Mouse (Mus musculus): ENCODE results near the gene Bpifc. TPM values are rescaled to one million over a fixed set of nuclear protein-coding genes. Genes with fewer than 3 reads are reported as not detected.

Bpifc gene
- polyA plus RNA-seq, 1 experiment: 0.23 TPM

GRCm38 (mm10) chr10:86021749-86022473, 10.2 kb upstream of the Bpifc start, which contains the start of gene Fbxo7:
TSS of gene Fbxo7 (plus strand) at chr10:86021972.
- peak within 1 kb of the TSS; percentile 94 for H3K27ac ChIP-seq (ENCODE audit: insufficient read depth, low read length)
- H3K4me1 ChIP-seq (ENCODE audit: control insufficient read depth, insufficient read depth, low read length): 0 out of 2 replicates have a peak, but pooled peaks cover 2% of the 10 kb centered on the region
- H3K4me3 ChIP-seq (ENCODE audit: insufficient read depth, low read length): peak within 1 kb of the TSS; percentile 88
- TF ChIP-seq POLR2A (IDR thresholded peaks at IDR 0.05; ENCODE audit: extremely low read depth, insufficient read depth, low read length) (peak; percentile 57; the same call in 1 of the 2 replicates), CTCF (IDR thresholded peaks at IDR 0.05; ENCODE audit: extremely low read depth, insufficient read depth, low read length) (peak; percentile 64)

GRCm38 (mm10) chr10:86021408-86021748, 9.7 kb upstream of the Bpifc start:
- TF ChIP-seq CTCF (IDR thresholded peaks at IDR 0.05; ENCODE audit: extremely low read depth, insufficient read depth, low read length) (no peak), POLR2A (IDR thresholded peaks at IDR 0.05; ENCODE audit: extremely low read depth, insufficient read depth, low read length) (no peak)
- H3K4me3 ChIP-seq (ENCODE audit: insufficient read depth, low read length): peak overlapping the region; percentile 88; the same call in 1 of the 2 replicates
- H3K4me1 ChIP-seq (ENCODE audit: control insufficient read depth, insufficient read depth, low read length): 0 out of 2 replicates have a peak, but pooled peaks cover 2% of the 10 kb centered on the region
- H3K27ac ChIP-seq (ENCODE audit: insufficient read depth, low read length): no peak overlapping the region

DNA sequence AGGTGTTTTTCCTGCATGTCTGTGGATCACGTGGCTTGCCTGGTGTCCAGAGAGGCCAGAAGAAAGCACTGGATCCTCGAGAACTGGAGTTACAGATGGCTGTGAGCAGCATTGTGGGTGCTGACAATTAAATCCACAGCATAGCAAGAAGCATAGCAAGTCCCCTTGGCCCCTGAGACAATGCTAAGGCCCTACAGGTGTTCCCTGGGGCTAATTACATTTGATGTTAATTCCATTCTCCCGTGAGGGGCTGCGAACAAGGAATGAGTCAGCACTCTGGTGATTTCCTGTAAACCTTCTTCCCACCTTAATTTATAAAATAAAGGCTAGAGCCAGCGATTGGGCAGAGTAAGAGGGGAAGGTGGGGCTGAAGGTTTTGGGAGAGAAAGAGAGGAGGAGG, 7.1 kb upstream of the Bpifc start:
- Histone ChIP-seq H3K4me1 (ENCODE audit: control insufficient read depth, insufficient read depth, low read length) (0 out of 2 replicates have a peak, but pooled peaks cover 2% of the 10 kb centered on the region), H3K4me3 (ENCODE audit: insufficient read depth, low read length) (no peak overlapping the region), H3K27ac (ENCODE audit: insufficient read depth, low read length) (no peak overlapping the region)
- TF ChIP-seq CTCF (IDR thresholded peaks at IDR 0.05; ENCODE audit: extremely low read depth, insufficient read depth, low read length) (no peak), POLR2A (IDR thresholded peaks at IDR 0.05; ENCODE audit: extremely low read depth, insufficient read depth, low read length) (no peak)

GRCm38 (mm10) chr10:86017781-86018180, 6.1 kb upstream of the Bpifc start:
- Histone ChIP-seq H3K27ac (ENCODE audit: insufficient read depth, low read length) (no peak overlapping the region), H3K4me1 (ENCODE audit: control insufficient read depth, insufficient read depth, low read length) (0 out of 2 replicates have a peak, but pooled peaks cover 2% of the 10 kb centered on the region), H3K4me3 (ENCODE audit: insufficient read depth, low read length) (no peak overlapping the region)
- no peak for TF ChIP-seq POLR2A (IDR thresholded peaks at IDR 0.05; ENCODE audit: extremely low read depth, insufficient read depth, low read length)
- TF ChIP-seq CTCF (IDR thresholded peaks at IDR 0.05; ENCODE audit: extremely low read depth, insufficient read depth, low read length): no peak

DNA sequence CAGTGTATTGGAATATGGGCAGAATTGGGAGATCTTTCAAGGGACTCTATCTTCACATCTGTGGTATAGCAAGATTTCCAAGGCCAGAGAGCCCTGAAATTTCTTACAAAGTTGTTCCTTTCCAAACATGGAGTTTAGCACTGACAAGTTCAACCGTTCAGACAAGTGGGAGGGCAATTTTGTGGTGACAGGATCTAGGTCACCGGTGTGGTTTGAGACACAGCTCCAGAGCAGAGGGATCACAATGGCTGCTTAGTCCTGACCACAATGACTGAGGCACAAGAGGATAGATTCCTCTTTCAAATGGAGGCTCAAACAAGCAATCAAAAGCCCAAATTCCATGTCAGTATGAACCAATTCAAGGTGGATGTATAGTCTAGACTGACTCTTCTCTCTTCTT, 523 bp downstream of the Bpifc start:
- H3K4me3 ChIP-seq (ENCODE audit: insufficient read depth, low read length): no peak overlapping the region
- H3K27ac ChIP-seq (ENCODE audit: insufficient read depth, low read length): no peak overlapping the region
- TF ChIP-seq CTCF (IDR thresholded peaks at IDR 0.05; ENCODE audit: extremely low read depth, insufficient read depth, low read length): no peak
- no peak for TF ChIP-seq POLR2A (IDR thresholded peaks at IDR 0.05; ENCODE audit: extremely low read depth, insufficient read depth, low read length)
- H3K4me1 ChIP-seq (ENCODE audit: control insufficient read depth, insufficient read depth, low read length): no peaks in the 10 kb centered on the region

DNA sequence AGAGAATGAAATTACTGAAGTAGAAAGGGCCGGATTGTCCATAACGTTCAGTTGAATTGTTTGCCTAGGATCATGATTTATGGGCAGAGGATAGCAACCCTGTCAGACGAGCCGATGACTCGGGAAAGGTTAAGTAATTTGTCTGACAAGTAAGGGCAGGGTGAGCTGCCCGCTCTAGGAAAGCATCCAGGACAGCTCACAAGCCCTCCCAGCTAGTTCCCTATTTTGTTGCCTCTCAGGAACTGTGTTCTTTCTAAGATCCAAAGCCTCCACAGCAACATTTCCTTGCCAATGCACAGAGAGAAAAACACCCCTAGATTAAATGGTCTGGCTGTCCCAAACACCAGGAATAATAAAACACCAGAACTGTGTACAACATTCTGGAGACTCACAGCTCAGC, 1.1 kb downstream of the Bpifc start:
- Histone ChIP-seq H3K4me1 (ENCODE audit: control insufficient read depth, insufficient read depth, low read length) (no peaks in the 10 kb centered on the region), H3K27ac (ENCODE audit: insufficient read depth, low read length) (no peak overlapping the region), H3K4me3 (ENCODE audit: insufficient read depth, low read length) (no peak overlapping the region)
- no peak for TF ChIP-seq CTCF (IDR thresholded peaks at IDR 0.05; ENCODE audit: extremely low read depth, insufficient read depth, low read length)
- no peak for TF ChIP-seq POLR2A (IDR thresholded peaks at IDR 0.05; ENCODE audit: extremely low read depth, insufficient read depth, low read length)

DNA sequence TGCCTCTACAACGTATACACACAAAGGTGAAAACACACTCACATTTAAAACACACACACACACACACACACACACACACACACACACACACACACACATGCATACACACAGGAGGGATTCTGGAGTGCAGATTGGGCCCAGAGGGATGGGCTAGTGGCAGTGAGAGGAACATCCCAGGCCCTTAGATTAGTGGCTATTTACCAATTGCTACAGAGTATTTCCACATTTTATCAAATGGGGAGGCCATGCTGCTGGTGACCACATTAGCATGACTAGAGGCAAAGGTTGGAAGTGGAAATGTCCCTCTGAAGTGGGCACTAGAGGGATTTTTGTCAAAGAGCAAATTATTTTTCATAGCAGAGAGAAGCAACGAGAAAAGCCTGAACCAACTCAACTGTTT, 2.0 kb downstream of the Bpifc start:
- no peak for TF ChIP-seq POLR2A (IDR thresholded peaks at IDR 0.05; ENCODE audit: extremely low read depth, insufficient read depth, low read length)
- TF ChIP-seq CTCF (IDR thresholded peaks at IDR 0.05; ENCODE audit: extremely low read depth, insufficient read depth, low read length): no peak
- Histone ChIP-seq H3K4me3 (ENCODE audit: insufficient read depth, low read length) (no peak overlapping the region), H3K4me1 (ENCODE audit: control insufficient read depth, insufficient read depth, low read length) (no peaks in the 10 kb centered on the region), H3K27ac (ENCODE audit: insufficient read depth, low read length) (no peak overlapping the region)

- Histone ChIP-seq H3K27ac (ENCODE audit: insufficient read depth, low read length) (no peak overlapping the region), H3K4me1 (ENCODE audit: control insufficient read depth, insufficient read depth, low read length) (no peaks in the 10 kb centered on the region), H3K4me3 (ENCODE audit: insufficient read depth, low read length) (no peak overlapping the region)
- TF ChIP-seq POLR2A (IDR thresholded peaks at IDR 0.05; ENCODE audit: extremely low read depth, insufficient read depth, low read length): no peak
- TF ChIP-seq CTCF (IDR thresholded peaks at IDR 0.05; ENCODE audit: extremely low read depth, insufficient read depth, low read length): no peak
Observed at GRCm38 (mm10) chr10:86006455-86006854, 5.2 kb downstream of the Bpifc start.

DNA sequence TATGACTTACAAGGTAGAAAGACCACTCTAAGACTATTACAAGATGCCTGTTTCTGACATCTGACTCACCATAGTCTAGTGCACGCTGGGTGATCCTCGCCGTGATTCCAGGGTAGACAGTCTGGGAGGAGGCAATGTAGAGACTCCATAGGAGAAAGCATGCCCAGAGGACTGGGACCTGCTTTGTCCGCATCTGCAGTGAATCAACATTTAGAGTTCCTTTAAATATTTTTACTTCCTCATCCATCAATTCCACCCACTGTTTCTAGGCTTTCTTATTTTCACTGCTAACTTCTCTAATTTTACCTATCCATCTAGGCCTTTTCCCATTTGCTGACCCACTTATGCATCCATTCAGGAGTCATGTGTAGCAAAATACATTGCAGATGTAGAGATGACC, 11.2 kb downstream of the Bpifc start:
- no peaks in the 10 kb centered on the region for H3K4me1 ChIP-seq (ENCODE audit: control insufficient read depth, insufficient read depth, low read length)
- TF ChIP-seq CTCF (IDR thresholded peaks at IDR 0.05; ENCODE audit: extremely low read depth, insufficient read depth, low read length) (no peak), POLR2A (IDR thresholded peaks at IDR 0.05; ENCODE audit: extremely low read depth, insufficient read depth, low read length) (no peak)
- no peak overlapping the region for H3K27ac ChIP-seq (ENCODE audit: insufficient read depth, low read length)
- no peak overlapping the region for H3K4me3 ChIP-seq (ENCODE audit: insufficient read depth, low read length)

DNA sequence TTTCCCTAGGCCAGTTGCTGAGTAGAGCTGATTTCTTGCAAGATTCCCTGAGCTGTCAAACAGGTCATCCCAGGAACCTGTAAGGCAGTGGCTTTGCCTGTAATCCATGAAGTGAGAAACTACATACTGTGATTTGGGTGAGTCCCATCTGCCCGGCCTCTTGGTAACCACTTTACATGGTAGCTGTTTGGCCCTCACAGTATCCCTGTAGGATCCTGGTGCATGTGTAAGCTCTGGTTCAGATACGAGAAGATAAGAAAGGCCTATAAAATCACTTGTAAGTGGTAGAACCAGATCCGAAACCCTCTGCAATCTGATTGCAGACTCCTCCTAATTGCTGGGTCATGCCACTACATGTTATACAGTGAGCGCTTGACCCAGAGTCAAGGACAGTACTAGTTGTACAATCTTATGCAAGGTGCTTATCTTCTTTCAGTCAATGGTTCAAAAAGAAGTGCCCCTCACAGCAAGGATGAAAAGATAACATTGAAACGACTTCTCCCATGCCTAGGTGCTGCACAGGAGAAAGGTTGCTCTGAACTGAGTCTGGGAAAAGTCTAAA, 17.1 kb downstream of the Bpifc start:
- TF ChIP-seq CTCF (IDR thresholded peaks at IDR 0.05; ENCODE audit: extremely low read depth, insufficient read depth, low read length): no peak

More for the DNA sequence above, 17.1 kb downstream of the Bpifc start:
- no peak overlapping the region for H3K27ac ChIP-seq (ENCODE audit: insufficient read depth, low read length)
- no peaks in the 10 kb centered on the region for H3K4me1 ChIP-seq (ENCODE audit: control insufficient read depth, insufficient read depth, low read length)
- no peak overlapping the region for H3K4me3 ChIP-seq (ENCODE audit: insufficient read depth, low read length)
